Mouse (Mus musculus) E14TG2a.4 (cell line): ENCODE measurements around the gene Galk2.

Source experiments
- H3K27me3 ChIP-seq: 2 replicates; pipeline ENCODE4 v1.6.1; 2014; ENCODE audit warnings: low read length, control low read depth; ENCODE audit not compliant: insufficient read depth
- H3K36me3 ChIP-seq: 2 replicates; pipeline ENCODE4 v1.6.1; 2014; ENCODE audit warnings: low read length, control low read depth; ENCODE audit not compliant: insufficient read depth
- H3K4me1 ChIP-seq: replicated peaks from 2 replicates; pipeline ENCODE4 v1.6.1; 2014; ENCODE audit warnings: low read depth, low read length, control low read depth
- H3K4me3 ChIP-seq: replicated peaks from 2 replicates; pipeline ENCODE4 v1.5.1; 2014; ENCODE audit warnings: mild to moderate bottlenecking, low read length
- H3K9me3 ChIP-seq: 2 replicates; pipeline ENCODE4 v1.6.1; 2014; ENCODE audit warnings: low read length, control low read depth
- CTCF ChIP-seq: conservative IDR thresholded peaks from 2 replicates; pipeline ENCODE4 v1.5.1; 2014; ENCODE audit warnings: low read length
- NANOG ChIP-seq: IDR thresholded peaks from 2 replicates; pipeline ENCODE4 v1.6.1; 2014; ENCODE audit warnings: borderline replicate concordance, low read length, mixed read lengths
- POU5F1 ChIP-seq: IDR thresholded peaks from 2 replicates; pipeline ENCODE4 v1.6.1; 2014; ENCODE audit warnings: low read length, borderline replicate concordance

The Galk2 gene

GRCm38 (mm10) chr2:126006742-126007141 is 147.8 kb downstream of the Galk2 start:
- Histone ChIP-seq H3K27me3 (no peaks in the 10 kb centered on the region), H3K4me3 (no peak overlapping the region), H3K9me3 (no peaks in the 10 kb centered on the region; the same call in 1 of the 2 replicates), H3K4me1 (no peaks in the 10 kb centered on the region), H3K36me3 (no peaks in the 10 kb centered on the region)
- no peak for TF ChIP-seq POU5F1
- TF ChIP-seq CTCF = no peak
- no peak for TF ChIP-seq NANOG

GRCm38 (mm10) chr2:126014989-126015710 is 156.2 kb downstream of the Galk2 start:
- no peak for TF ChIP-seq NANOG
- no peak for TF ChIP-seq CTCF
- TF ChIP-seq POU5F1 = no peak
- Histone ChIP-seq H3K9me3 (peaks cover 12% of the 10 kb centered on the region), H3K4me1 (no peaks in the 10 kb centered on the region), H3K27me3 (no peaks in the 10 kb centered on the region), H3K4me3 (no peak overlapping the region), H3K36me3 (no peaks in the 10 kb centered on the region)

GRCm38 (mm10) chr2:126015763-126016473 is 157.0 kb downstream of the Galk2 start:
- Histone ChIP-seq H3K4me1 (no peaks in the 10 kb centered on the region), H3K36me3 (no peaks in the 10 kb centered on the region), H3K27me3 (no peaks in the 10 kb centered on the region), H3K4me3 (no peak overlapping the region), H3K9me3 (peaks cover 12% of the 10 kb centered on the region)
- no peak for TF ChIP-seq CTCF
- TF ChIP-seq NANOG = no peak
- no peak for TF ChIP-seq POU5F1

GRCm38 (mm10) chr2:126031186-126031900 is 172.4 kb downstream of the Galk2 start:
- H3K4me1 ChIP-seq = no peaks in the 10 kb centered on the region
- H3K4me3 ChIP-seq = no peak overlapping the region
- H3K36me3 ChIP-seq = no peaks in the 10 kb centered on the region
- TF ChIP-seq POU5F1 (no peak), NANOG (no peak), CTCF (no peak)
- H3K27me3 ChIP-seq = no peaks in the 10 kb centered on the region
- no peaks in the 10 kb centered on the region for H3K9me3 ChIP-seq

- Histone ChIP-seq H3K9me3 (no peaks in the 10 kb centered on the region), H3K36me3 (no peaks in the 10 kb centered on the region), H3K4me1 (no peaks in the 10 kb centered on the region), H3K4me3 (no peak overlapping the region), H3K27me3 (no peaks in the 10 kb centered on the region)
- TF ChIP-seq POU5F1 = no peak
- no peak for TF ChIP-seq NANOG
- no peak for TF ChIP-seq CTCF
These were observed 174.4 kb downstream of the Galk2 start for GRCm38 (mm10) chr2:126033114-126033972.
